In genomic region chr5:121078531-121078930, GRCm38 (mm10) we compare ENCODE assay signal across 9 mouse cellular contexts.
A peak's percentile ranks its signal among the peaks of the same experiment; 100 is the strongest.
DNase-seq lines count a peak whose midpoint lies in the region; ATAC-seq lines count a peak whose summit lies in the region.
"Had no signal": no experiment of that assay in that cellular context is flagged by ENCODE, and none has a peak within 500 bp of the region (broad histone marks: within the 10 kb centered on the region; RNA-seq: fewer than 3 reads in every experiment).

No protein-coding gene starts in this region.

- 0 out of 2 replicates have a peak, but pooled peaks cover 4% of the 10 kb centered on the region for H3K9me3 ChIP-seq in heart, embryonic 12.5 days (replicated peaks)
- H3K9me3 ChIP-seq: lung, embryonic 15.5 days had no signal

- no peak overlapping the region for H3K9ac ChIP-seq in heart, embryonic 12.5 days
- H3K9ac ChIP-seq: lung, embryonic 15.5 days had no signal

- no peak for ATAC-seq in heart, embryonic 12.5 days (ENCODE audit: insufficient number of reproducible peaks, low FRiP score)

- no peaks in the 10 kb centered on the region for H3K27me3 ChIP-seq in heart, embryonic 12.5 days (replicated peaks)
- H3K27me3 ChIP-seq: lung, embryonic 15.5 days had no signal

- H3K4me1 ChIP-seq in heart, embryonic 12.5 days (replicated peaks): no peaks in the 10 kb centered on the region
- H3K4me1 ChIP-seq: lung, embryonic 15.5 days had no signal

- no peaks in the 10 kb centered on the region for H3K36me3 ChIP-seq in heart, embryonic 12.5 days
- H3K36me3 ChIP-seq: lung, embryonic 15.5 days had no signal

- no peak overlapping the region for H3K4me3 ChIP-seq in heart, embryonic 12.5 days
- H3K4me3 ChIP-seq: lung, embryonic 15.5 days had no signal

- peak; percentile 11 to 75 for DNase-seq in heart, adult 18-20 months
- DNase-seq in A20 (ENCODE audit: low read depth, low spot score): peak; percentile 51
- peak; percentile 77 for DNase-seq in adrenal gland, postnatal 14 days
- peak; percentile 83 for DNase-seq in heart, postnatal 4 days
- peak; percentile 16 for DNase-seq in lung, postnatal 25 days (ENCODE audit: low spot score)
- peak; percentile 15 to 50 for DNase-seq in urinary bladder, adult 18-20 months (ENCODE audit: low spot score in 2 of 2)
- DNase-seq in frontal cortex, postnatal 10 days (ENCODE audit: low spot score in 2 of 2): no peak

- no peak overlapping the region for H3K27ac ChIP-seq in heart, embryonic 12.5 days (ENCODE audit: poor library complexity, severe bottlenecking)
- H3K27ac ChIP-seq: lung, embryonic 15.5 days had no signal

- WGBS in heart, embryonic 12.5 days: 16% methylated on average over 6 of the region's 6 CpGs

- H3K4me2 ChIP-seq in heart, embryonic 12.5 days: no peak overlapping the region
- H3K4me2 ChIP-seq: lung, embryonic 15.5 days had no signal

Comparison
In these comparisons a context has a peak if more than half of its experiments do, and no peak if none do; other contexts are left out.
1. DNase-seq: peak in heart, adult 18-20 months (2 of 2), A20 (single experiment), adrenal gland, postnatal 14 days (single experiment), heart, postnatal 4 days (single experiment), lung, postnatal 25 days (single experiment) and urinary bladder, adult 18-20 months (2 of 2); none in frontal cortex, postnatal 10 days (0 of 2).